Mouse (Mus musculus) c-Kit-positive CD71-negative TER-119-negative erythroid progenitor cells, embryonic 14.5 days (primary cell): ENCODE data around the gene Rpl37.

ENCODE experiments used
- DNase-seq: peaks from one replicate; pipeline ENCODE4 v3.0.0-alpha.2; 2013; ENCODE audit warnings: low read depth

Rpl37 gene

DNA sequence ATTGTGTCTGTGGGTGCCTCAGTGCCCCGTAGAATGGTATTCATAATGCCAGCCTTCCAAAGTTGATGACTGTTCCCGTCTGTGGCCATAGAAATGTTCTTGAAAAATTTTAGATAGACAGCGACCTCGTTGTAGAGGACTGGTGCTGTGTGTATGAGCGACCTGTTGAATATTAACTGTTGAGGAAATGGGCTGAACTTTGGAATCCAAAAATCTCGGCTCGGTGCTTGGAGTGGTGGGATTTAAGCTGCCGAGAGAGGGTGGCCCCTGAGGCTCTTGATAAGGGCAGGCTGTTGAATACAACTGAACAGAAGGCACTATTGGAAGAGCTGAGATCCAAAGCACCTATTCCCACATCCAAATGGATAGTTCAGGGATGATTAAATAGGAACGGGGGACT is 38.2 kb downstream of the Rpl37 start:
- DNase-seq, result no peak

DNA sequence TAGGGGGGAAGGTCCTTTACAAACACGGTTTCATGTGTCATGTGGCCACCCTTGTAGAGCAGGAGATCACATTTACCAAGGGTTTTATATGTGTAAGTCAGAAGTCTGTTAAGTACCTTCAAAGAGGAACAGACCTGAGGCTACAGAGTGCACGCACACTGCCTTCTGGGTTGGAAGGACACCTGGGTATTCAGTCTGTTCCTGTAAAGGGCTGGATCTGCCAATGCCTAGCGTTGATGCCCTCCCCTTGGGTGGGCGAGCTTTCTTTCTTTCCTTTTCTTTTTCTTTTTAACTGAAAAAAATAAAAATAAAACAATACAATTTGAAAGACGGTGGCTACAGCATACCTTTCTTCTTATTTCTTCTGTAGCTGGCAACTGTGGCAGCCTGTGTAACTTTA is 38.6 kb downstream of the Rpl37 start:
- DNase-seq, result no peak

DNA sequence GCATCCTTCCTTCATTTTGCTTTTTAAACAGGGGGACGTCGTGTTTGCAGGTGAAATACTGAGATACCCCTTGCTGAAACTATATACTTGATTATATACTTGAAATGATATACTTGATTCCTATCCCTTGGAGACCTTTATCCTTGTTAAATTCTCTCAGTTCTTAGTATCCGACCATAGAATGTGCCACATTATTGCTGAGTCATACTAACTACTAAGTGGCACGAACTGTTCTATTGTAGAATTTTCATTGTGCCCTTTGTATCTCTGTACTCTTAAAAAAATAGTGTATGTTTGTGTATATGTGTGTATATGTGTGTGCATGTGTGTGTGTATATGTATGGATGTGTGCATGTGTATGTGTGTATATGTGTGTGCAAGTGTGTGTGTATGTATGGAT is 39.9 kb downstream of the Rpl37 start:
- no peak for DNase-seq

DNA sequence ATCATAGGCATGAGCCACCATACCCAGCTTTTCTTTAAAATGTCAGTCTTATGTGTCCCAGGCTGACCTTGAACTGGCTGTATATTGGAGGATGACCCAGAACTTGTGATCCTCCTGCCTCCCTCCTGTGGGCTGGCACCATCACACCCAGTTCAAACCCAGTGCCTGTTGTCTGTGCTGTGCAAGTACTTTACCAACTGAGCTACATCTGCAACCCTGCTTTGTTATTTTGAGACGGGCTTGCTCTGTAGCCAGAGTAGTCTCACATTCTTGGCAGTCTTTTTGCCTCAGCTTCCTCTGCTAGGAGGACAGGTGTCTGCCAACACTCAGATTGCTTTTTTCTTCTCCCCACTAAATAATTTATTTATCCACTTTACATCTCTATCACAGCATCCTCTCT is 40.9 kb downstream of the Rpl37 start:
- DNase-seq, result no peak

DNA sequence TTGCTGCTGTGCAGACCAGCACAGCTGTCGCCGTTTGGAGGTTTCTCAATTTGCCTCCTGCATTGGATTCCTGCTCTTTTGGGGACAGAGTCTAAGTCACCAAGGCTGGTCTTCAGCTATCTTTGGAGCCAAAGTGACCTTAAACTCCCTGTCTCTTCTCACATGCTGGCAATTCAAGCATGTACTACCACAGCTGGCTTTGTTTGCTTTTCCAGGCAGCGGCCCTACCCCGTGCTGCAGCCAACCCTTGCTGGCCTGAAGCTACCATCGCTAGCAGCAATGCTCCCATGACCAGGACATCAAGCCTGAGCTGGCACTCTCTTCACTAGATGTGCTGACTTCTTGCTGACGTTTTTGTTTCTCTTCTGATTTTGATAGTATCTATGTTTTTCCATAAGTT is 42.4 kb downstream of the Rpl37 start:
- no peak for DNase-seq

DNA sequence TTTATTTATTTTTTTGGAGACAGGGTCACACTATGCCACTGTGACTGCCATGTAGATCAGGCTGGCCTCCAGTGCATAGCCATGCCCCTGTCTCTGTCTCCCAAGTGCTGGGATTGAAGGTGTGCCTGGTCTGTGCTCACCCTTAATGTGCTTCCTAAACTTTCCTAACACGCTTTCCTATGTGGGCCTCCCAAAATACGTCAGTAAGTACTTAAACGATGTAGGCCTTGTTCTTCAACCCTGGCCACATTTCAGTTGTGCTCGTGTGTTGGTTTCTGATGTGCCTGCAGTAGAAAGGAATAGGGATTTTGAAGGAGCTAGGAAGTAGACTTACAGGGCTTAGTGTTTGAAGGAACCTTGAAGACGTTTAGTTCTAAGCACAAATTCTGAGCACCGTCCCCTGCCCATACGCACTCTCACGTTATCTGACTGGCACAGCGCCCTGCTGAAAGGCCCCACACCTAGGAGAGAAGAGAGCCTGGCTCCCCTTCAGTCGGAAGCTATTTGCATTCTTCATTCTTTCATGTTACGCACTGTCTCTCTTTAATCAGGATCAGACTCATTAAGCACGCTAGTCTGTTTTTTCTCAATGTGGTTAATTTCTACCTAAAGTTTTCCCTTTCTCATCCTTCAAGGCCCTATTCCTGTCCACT is 48.8 kb downstream of the Rpl37 start:
- no peak for DNase-seq
